Mouse (Mus musculus) limb, embryonic 10.5 days (tissue): ENCODE measurements around the gene Napsa. TPM values are rescaled to one million over a fixed set of nuclear protein-coding genes. Genes with fewer than 3 reads are reported as not detected.

ENCODE experiments used
- DNase-seq: peaks from one replicate; pipeline ENCODE4 v3.0.0-alpha.2; 2017; ENCODE audit warnings: low spot score
- H3K27ac ChIP-seq: fragments of 300-500 bp; sonication (generic); 2 replicates; pipeline ENCODE4 v1.5.1; 2016; ENCODE audit warnings: mild to moderate bottlenecking
- H3K27me3 ChIP-seq: fragments of 300-500 bp; sonication (generic); 2 replicates; pipeline ENCODE4 v1.6.1; 2016; ENCODE audit warnings: low read depth, mild to moderate bottlenecking; ENCODE audit not compliant: poor library complexity, severe bottlenecking
- H3K36me3 ChIP-seq: fragments of 300-500 bp; sonication (generic); 2 replicates; pipeline ENCODE4 v1.6.1; 2016; ENCODE audit warnings: mild to moderate bottlenecking, moderate library complexity
- H3K4me1 ChIP-seq: fragments of 300-500 bp; sonication (generic); 2 replicates; pipeline ENCODE4 v1.6.1; 2016
- H3K4me3 ChIP-seq: fragments of 300-500 bp; sonication (generic); 2 replicates; pipeline ENCODE4 v1.5.1; 2016; ENCODE audit warnings: mild to moderate bottlenecking, moderate library complexity
- H3K9me3 ChIP-seq: fragments of 300-500 bp; sonication (generic); replicated peaks from 2 replicates; pipeline ENCODE4 v1.6.1; 2016; ENCODE audit warnings: mild to moderate bottlenecking
- WGBS: fragments of 180-500 bp; shearing (Covaris S2); methylation state at CpG from one replicate; pipeline ENCODE4 v1.1.7; 2016; 5-methylcytosine and 5-hydroxymethylcytosine counted together
- polyA plus RNA-seq: library from polyadenylated mRNA; unstranded; fragments of >200 nt; fragmentation: Nextera tagmentation; extraction: Ambion mirVana; gene quantifications from 2 replicates; pipeline ENCODE4 v1.2.1, GENCODE M21; 2016

The Napsa gene
- polyA plus RNA-seq, 1 experiment from 2014 or later = 0.20 TPM

GRCm38 (mm10) chr7:44564486-44564885 lies 7.7 kb upstream of the Napsa start:
- Histone ChIP-seq H3K36me3 (no peaks in the 10 kb centered on the region), H3K9me3 (no peaks in the 10 kb centered on the region), H3K4me1 (no peaks in the 10 kb centered on the region), H3K4me3 (no peak overlapping the region), H3K27ac (no peak overlapping the region), H3K27me3 (no peaks in the 10 kb centered on the region; the same call in 1 of the 2 replicates)
- WGBS = 85% methylated on average over 10 of the region's 10 CpGs
- no peak for DNase-seq

GRCm38 (mm10) chr7:44565414-44565813 lies 6.8 kb upstream of the Napsa start:
- no peak for DNase-seq
- 77% methylated on average over 6 of the region's 6 CpGs for WGBS

GRCm38 (mm10) chr7:44568803-44569202 lies 3.4 kb upstream of the Napsa start:
- Histone ChIP-seq H3K27ac (no peak overlapping the region), H3K4me1 (no peaks in the 10 kb centered on the region), H3K9me3 (no peaks in the 10 kb centered on the region), H3K27me3 (no peaks in the 10 kb centered on the region; the same call in 1 of the 2 replicates), H3K36me3 (no peaks in the 10 kb centered on the region), H3K4me3 (no peak overlapping the region)
- no peak for DNase-seq
- 81% methylated on average over 9 of the region's 9 CpGs for WGBS

More at GRCm38 (mm10) chr7:44565414-44565813, 6.8 kb upstream of the Napsa start:
- no peaks in the 10 kb centered on the region; the same call in 1 of the 2 replicates for H3K27me3 ChIP-seq
- no peaks in the 10 kb centered on the region for H3K36me3 ChIP-seq
- no peak overlapping the region for H3K27ac ChIP-seq
- H3K4me1 ChIP-seq = no peaks in the 10 kb centered on the region
- H3K9me3 ChIP-seq = no peaks in the 10 kb centered on the region
- H3K4me3 ChIP-seq = no peak overlapping the region

- Histone ChIP-seq H3K36me3 (no peaks in the 10 kb centered on the region), H3K4me3 (no peak overlapping the region), H3K4me1 (no peaks in the 10 kb centered on the region), H3K27me3 (no peaks in the 10 kb centered on the region; the same call in 1 of the 2 replicates), H3K27ac (no peak overlapping the region), H3K9me3 (no peaks in the 10 kb centered on the region)
- 91% methylated on average over 6 of the region's 6 CpGs for WGBS
- no peak for DNase-seq
Measured at GRCm38 (mm10) chr7:44570989-44571388, 1.2 kb upstream of the Napsa start.

- Histone ChIP-seq H3K9me3 (no peaks in the 10 kb centered on the region), H3K4me1 (no peaks in the 10 kb centered on the region), H3K4me3 (no peak overlapping the region), H3K27me3 (no peaks in the 10 kb centered on the region; the same call in 1 of the 2 replicates), H3K27ac (no peak overlapping the region), H3K36me3 (no peaks in the 10 kb centered on the region)
- DNase-seq = no peak
- WGBS = 56% methylated on average over 4 of the region's 4 CpGs
Measured at GRCm38 (mm10) chr7:44571811-44572210, 369 bp upstream of the Napsa start.

- H3K4me1 ChIP-seq = no peaks in the 10 kb centered on the region
- no peaks in the 10 kb centered on the region for H3K36me3 ChIP-seq
- no peak overlapping the region for H3K4me3 ChIP-seq
- no peak for DNase-seq
- no peak overlapping the region for H3K27ac ChIP-seq
- H3K27me3 ChIP-seq = no peaks in the 10 kb centered on the region; the same call in 1 of the 2 replicates
- H3K9me3 ChIP-seq = no peaks in the 10 kb centered on the region
- WGBS = 84% methylated on average over 5 of the region's 5 CpGs
Measured at GRCm38 (mm10) chr7:44572956-44573484, 840 bp downstream of the Napsa start.

- 48% methylated on average over 5 of the region's 5 CpGs for WGBS
- no peaks in the 10 kb centered on the region for H3K4me1 ChIP-seq
- no peak overlapping the region for H3K27ac ChIP-seq
- H3K9me3 ChIP-seq = no peaks in the 10 kb centered on the region
- H3K4me3 ChIP-seq = no peak overlapping the region
- H3K27me3 ChIP-seq = no peaks in the 10 kb centered on the region
- no peak for DNase-seq
- H3K36me3 ChIP-seq = no peaks in the 10 kb centered on the region
Measured at GRCm38 (mm10) chr7:44576333-44576844, 4.2 kb downstream of the Napsa start.

GRCm38 (mm10) chr7:44581637-44582036 lies 9.5 kb downstream of the Napsa start:
- Histone ChIP-seq H3K9me3 (no peaks in the 10 kb centered on the region), H3K27me3 (peaks cover 29% of the 10 kb centered on the region), H3K4me1 (no peaks in the 10 kb centered on the region), H3K4me3 (no peak overlapping the region), H3K27ac (no peak overlapping the region), H3K36me3 (no peaks in the 10 kb centered on the region)
- no peak for DNase-seq
- 77% methylated on average over 6 of the region's 6 CpGs for WGBS

- Histone ChIP-seq H3K9me3 (no peaks in the 10 kb centered on the region), H3K27ac (no peak overlapping the region), H3K36me3 (no peaks in the 10 kb centered on the region), H3K4me1 (peaks cover 10% of the 10 kb centered on the region), H3K4me3 (no peak overlapping the region), H3K27me3 (peaks cover 40% of the 10 kb centered on the region)
- 77% methylated on average over 5 of the region's 5 CpGs for WGBS
- DNase-seq = no peak
Measured at GRCm38 (mm10) chr7:44582709-44583108, 10.5 kb downstream of the Napsa start.

GRCm38 (mm10) chr7:44583146-44583545 lies 11.0 kb downstream of the Napsa start:
- Histone ChIP-seq H3K27ac (no peak overlapping the region), H3K9me3 (no peaks in the 10 kb centered on the region), H3K27me3 (peaks cover 44% of the 10 kb centered on the region), H3K4me3 (no peak overlapping the region), H3K4me1 (peaks cover 15% of the 10 kb centered on the region), H3K36me3 (no peaks in the 10 kb centered on the region)
- WGBS = 92% methylated on average over 1 of the region's 1 CpGs
- DNase-seq = no peak

- Histone ChIP-seq H3K4me3 (no peak overlapping the region), H3K36me3 (no peaks in the 10 kb centered on the region), H3K9me3 (no peaks in the 10 kb centered on the region), H3K27ac (no peak overlapping the region), H3K27me3 (peaks cover 56% of the 10 kb centered on the region), H3K4me1 (peaks cover 27% of the 10 kb centered on the region)
- DNase-seq = no peak
- WGBS = 89% methylated on average over 4 of the region's 4 CpGs
Measured at GRCm38 (mm10) chr7:44584265-44584804, 12.2 kb downstream of the Napsa start.

GRCm38 (mm10) chr7:44584921-44585320 lies 12.7 kb downstream of the Napsa start:
- Histone ChIP-seq H3K9me3 (no peaks in the 10 kb centered on the region), H3K27me3 (peaks cover 62% of the 10 kb centered on the region), H3K4me1 (peaks cover 32% of the 10 kb centered on the region), H3K4me3 (no peak overlapping the region), H3K36me3 (no peaks in the 10 kb centered on the region), H3K27ac (no peak overlapping the region)
- no peak for DNase-seq
- WGBS = 90% methylated on average over 6 of the region's 6 CpGs

GRCm38 (mm10) chr7:44585606-44586005 lies 13.4 kb downstream of the Napsa start:
- H3K36me3 ChIP-seq = no peaks in the 10 kb centered on the region
- H3K27ac ChIP-seq = no peak overlapping the region
- peaks cover 38% of the 10 kb centered on the region for H3K4me1 ChIP-seq
- no peaks in the 10 kb centered on the region for H3K9me3 ChIP-seq
- H3K4me3 ChIP-seq = no peak overlapping the region
- no peak for DNase-seq
- H3K27me3 ChIP-seq = peaks cover 68% of the 10 kb centered on the region
- 96% methylated on average over 6 of the region's 6 CpGs for WGBS
